Mouse (Mus musculus): ENCODE results near the gene Atg4a-ps.

Gene Atg4a-ps

GRCm38 (mm10) chr3:103627661-103628060, 18.2 kb downstream of the Atg4a-ps start:
- no peak for DNase-seq (ENCODE audit: extremely low read depth, low read depth)

- DNase-seq (ENCODE audit: extremely low read depth, low read depth) = peak; percentile 15
Measured at GRCm38 (mm10) chr3:103626481-103626880, 19.4 kb downstream of the Atg4a-ps start.

GRCm38 (mm10) chr3:103625169-103625568, 20.7 kb downstream of the Atg4a-ps start:
- DNase-seq (ENCODE audit: extremely low read depth, low read depth) = no peak

GRCm38 (mm10) chr3:103624591-103625051, 21.2 kb downstream of the Atg4a-ps start:
- no peak for DNase-seq (ENCODE audit: extremely low read depth, low read depth)

- DNase-seq (ENCODE audit: extremely low read depth, low read depth) = no peak
Measured at GRCm38 (mm10) chr3:103623893-103624470, 21.9 kb downstream of the Atg4a-ps start.

GRCm38 (mm10) chr3:103620101-103620500, 25.8 kb downstream of the Atg4a-ps start:
- DNase-seq (ENCODE audit: extremely low read depth, low read depth) = no peak

GRCm38 (mm10) chr3:103616981-103617380, 28.9 kb downstream of the Atg4a-ps start:
- no peak for DNase-seq (ENCODE audit: extremely low read depth, low read depth)

- DNase-seq (ENCODE audit: extremely low read depth, low read depth) = no peak
Measured at GRCm38 (mm10) chr3:103615621-103616020, 30.2 kb downstream of the Atg4a-ps start.

GRCm38 (mm10) chr3:103612636-103613355, 33.1 kb downstream of the Atg4a-ps start:
- no peak for DNase-seq (ENCODE audit: extremely low read depth, low read depth)

GRCm38 (mm10) chr3:103610231-103610630, 35.6 kb downstream of the Atg4a-ps start:
- no peak for DNase-seq (ENCODE audit: extremely low read depth, low read depth)

- no peak for DNase-seq (ENCODE audit: extremely low read depth, low read depth)
Measured at GRCm38 (mm10) chr3:103606660-103607595, 38.9 kb downstream of the Atg4a-ps start.

GRCm38 (mm10) chr3:103606045-103606597, 39.7 kb downstream of the Atg4a-ps start:
- no peak for DNase-seq (ENCODE audit: extremely low read depth, low read depth)

GRCm38 (mm10) chr3:103601561-103601960, 44.3 kb downstream of the Atg4a-ps start:
- no peak for DNase-seq (ENCODE audit: extremely low read depth, low read depth)

- DNase-seq (ENCODE audit: extremely low read depth, low read depth) = no peak
Measured at GRCm38 (mm10) chr3:103601011-103601410, 44.9 kb downstream of the Atg4a-ps start.

GRCm38 (mm10) chr3:103597586-103597985, 48.3 kb downstream of the Atg4a-ps start:
- DNase-seq (ENCODE audit: extremely low read depth, low read depth) = no peak

- no peak for DNase-seq (ENCODE audit: extremely low read depth, low read depth)
Measured at GRCm38 (mm10) chr3:103595271-103595810, 50.5 kb downstream of the Atg4a-ps start.
